Mouse (Mus musculus): Measurements from ENCODE around the gene Gm10471. TPM values are rescaled to one million over a fixed set of nuclear protein-coding genes. Genes with fewer than 3 reads are reported as not detected.
"Not testable (repeated sequence)": the region's sequence is repeated elsewhere in the genome, so short reads cannot be mapped to it uniquely, and the experiment has no call there.

Gene Gm10471
- total RNA-seq (2021) (not detected), polyA plus RNA-seq (2012; rRNA removed) (not detected in 2 replicates)
- long read RNA-seq: 0 reads

DNA sequence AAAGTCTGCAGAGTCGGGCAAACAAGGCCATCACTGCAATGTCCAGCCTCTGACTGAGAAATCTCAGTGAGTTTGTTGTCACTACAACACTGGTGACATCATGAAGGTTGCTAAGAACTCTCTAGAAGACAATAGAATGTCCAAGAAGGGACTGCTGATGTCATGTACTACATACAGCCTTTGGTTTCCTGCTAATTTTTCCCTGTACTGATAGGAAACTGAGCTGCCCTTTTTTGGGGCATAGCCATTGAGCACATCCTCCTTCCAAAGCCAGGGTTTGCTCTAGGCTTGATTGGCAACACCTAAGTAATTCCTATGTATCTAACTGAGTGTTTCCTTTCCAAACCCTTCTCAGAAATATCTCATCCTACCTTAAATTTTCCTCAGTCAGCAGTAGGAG is at the start of gene Gm10471:
Gm10471 (minus strand) TSS at position 101 of the 400 bp plus-strand sequence.
- H3K79me2 ChIP-seq (replicated peaks; ENCODE audit: control insufficient read depth, insufficient read depth, low read length); intact Hi-C loops (cut with DNase I); H3K36me3 ChIP-seq (ENCODE audit: control insufficient read depth, insufficient read depth, low read length); DNase-seq; H3K27me3 ChIP-seq (ENCODE audit: control insufficient read depth, insufficient read depth, low read length); H3K27ac ChIP-seq; H3K4me1 ChIP-seq (ENCODE audit: control insufficient read depth, insufficient read depth, low read length); H3K9ac ChIP-seq (ENCODE audit: low read depth, low read length); H3K4me3 ChIP-seq: not testable (repeated sequence)
- whole genome bisulfite sequencing: 58% methylated on average over 1 of the region's 1 CpGs

- H3K36me3 ChIP-seq (ENCODE audit: control insufficient read depth, insufficient read depth, low read length); DNase-seq; H3K27ac ChIP-seq; H3K4me1 ChIP-seq (ENCODE audit: control insufficient read depth, insufficient read depth, low read length); H3K4me3 ChIP-seq; intact Hi-C loops (cut with DNase I); H3K9ac ChIP-seq (ENCODE audit: low read depth, low read length); H3K79me2 ChIP-seq (replicated peaks; ENCODE audit: control insufficient read depth, insufficient read depth, low read length); H3K27me3 ChIP-seq (ENCODE audit: control insufficient read depth, insufficient read depth, low read length): not testable (repeated sequence)
- no CpG with 5 or more reads among the region's 3 CpGs for whole genome bisulfite sequencing
Observed at GRCm38 (mm10) chr5:26121321-26121720, 32.2 kb upstream of the Gm10471 start, which contains the start of gene Gm10220. Gm10220 (minus strand) TSS chr5:26121421.

DNA sequence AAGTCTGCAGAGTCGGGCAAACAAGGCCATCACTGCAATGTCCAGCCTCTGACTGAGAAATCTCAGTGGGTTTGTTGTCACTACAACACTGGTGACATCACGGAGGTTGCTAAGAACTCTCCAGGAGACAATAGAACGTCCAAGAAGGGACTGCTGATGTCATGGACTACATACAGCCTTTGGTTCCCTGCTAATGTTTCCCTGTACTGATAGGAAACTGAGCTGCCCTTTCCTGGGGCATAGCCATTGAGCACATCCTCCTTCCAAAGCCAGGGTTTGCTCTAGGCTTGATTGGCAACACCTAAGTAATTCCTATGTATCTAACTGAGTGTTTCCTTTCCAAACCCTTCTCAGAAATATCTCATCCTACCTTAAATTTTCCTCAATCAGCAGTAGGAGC is 16.2 kb upstream of the Gm10471 start, which contains the start of gene 5031410I06Rik:
5031410I06Rik (minus strand) TSS at position 101 of the 400 bp plus-strand sequence.
- H3K27ac ChIP-seq; H3K79me2 ChIP-seq (replicated peaks; ENCODE audit: control insufficient read depth, insufficient read depth, low read length); H3K27me3 ChIP-seq (ENCODE audit: control insufficient read depth, insufficient read depth, low read length); H3K4me3 ChIP-seq; intact Hi-C loops (cut with DNase I); H3K36me3 ChIP-seq (ENCODE audit: control insufficient read depth, insufficient read depth, low read length); H3K9ac ChIP-seq (ENCODE audit: low read depth, low read length); DNase-seq; H3K4me1 ChIP-seq (ENCODE audit: control insufficient read depth, insufficient read depth, low read length): not testable (repeated sequence)
- WGBS: no CpG with 5 or more reads among the region's 3 CpGs

DNA sequence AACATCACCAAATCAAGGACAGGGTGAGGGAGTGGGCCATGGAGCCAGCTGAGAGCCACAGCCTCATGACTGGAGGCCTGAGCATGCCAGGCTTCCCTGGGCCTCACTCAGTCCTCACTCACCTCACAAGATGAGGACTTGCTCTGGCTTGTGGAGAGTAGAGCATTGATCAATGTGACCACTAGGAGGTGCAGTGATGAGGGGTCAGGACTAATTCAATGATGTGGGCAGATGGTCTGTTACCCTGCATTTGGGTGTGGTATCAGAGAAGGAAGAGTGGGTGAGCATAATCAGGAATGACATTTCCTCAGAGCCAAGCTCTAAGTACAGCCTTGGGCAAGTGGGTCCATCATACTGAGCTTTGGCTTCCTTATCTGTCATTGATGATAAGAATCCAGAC is 10.1 kb downstream of the Gm10471 start:
- H3K36me3 ChIP-seq (ENCODE audit: control insufficient read depth, insufficient read depth, low read length); H3K27me3 ChIP-seq (ENCODE audit: control insufficient read depth, insufficient read depth, low read length); H3K27ac ChIP-seq; DNase-seq; H3K9ac ChIP-seq (ENCODE audit: low read depth, low read length); H3K4me3 ChIP-seq; H3K4me1 ChIP-seq (ENCODE audit: control insufficient read depth, insufficient read depth, low read length); H3K79me2 ChIP-seq (replicated peaks; ENCODE audit: control insufficient read depth, insufficient read depth, low read length); intact Hi-C loops (cut with DNase I): not testable (repeated sequence)

DNA sequence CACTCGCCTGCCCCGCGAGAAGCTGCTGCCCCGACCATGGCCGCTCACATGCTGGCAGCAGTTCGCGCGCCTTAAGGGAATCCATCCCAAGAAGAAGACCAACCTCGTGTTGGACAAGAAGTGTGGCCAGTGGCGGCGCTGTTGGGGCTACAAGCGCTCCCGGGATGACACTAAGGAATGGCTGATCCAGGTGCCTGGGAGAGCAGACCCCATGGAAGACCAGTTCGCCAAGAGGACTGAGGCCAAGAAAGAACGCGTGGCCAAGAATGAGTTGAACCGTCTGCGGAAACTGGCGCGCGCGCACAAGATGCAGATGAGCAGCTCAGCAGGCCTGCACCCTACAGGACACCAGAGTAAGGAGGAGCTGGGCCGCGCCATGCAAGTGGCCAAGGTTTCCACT is 18.4 kb downstream of the Gm10471 start:
- TF ChIP-seq CTCF (IDR thresholded peaks at IDR 0.05) (no peak), POLR2A (IDR thresholded peaks at IDR 0.05; ENCODE audit: insufficient read depth, low read depth, low read length) (no peak), EP300 (IDR thresholded peaks at IDR 0.05; ENCODE audit: insufficient read depth, low read depth, low read length) (no peak)

DNA sequence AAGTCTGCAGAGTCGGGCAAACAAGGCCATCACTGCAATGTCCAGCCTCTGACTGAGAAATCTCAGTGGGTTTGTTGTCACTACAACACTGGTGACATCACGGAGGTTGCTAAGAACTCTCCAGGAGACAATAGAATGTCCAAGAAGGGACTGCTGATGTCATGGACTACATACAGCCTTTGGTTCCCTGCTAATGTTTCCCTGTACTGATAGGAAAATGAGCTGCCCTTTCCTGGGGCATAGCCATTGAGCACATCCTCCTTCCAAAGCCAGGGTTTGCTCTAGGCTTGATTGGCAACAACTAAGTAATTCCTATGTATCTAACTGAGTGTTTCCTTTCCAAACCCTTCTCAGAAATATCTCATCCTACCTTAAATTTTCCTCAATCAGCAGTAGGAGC is 30.6 kb downstream of the Gm10471 start, which contains the start of gene Gm7347:
Gm7347 (minus strand) TSS at position 101 of the 400 bp plus-strand sequence.
- no CpG with 5 or more reads among the region's 2 CpGs for WGBS
- H3K79me2 ChIP-seq (replicated peaks; ENCODE audit: control insufficient read depth, insufficient read depth, low read length): not testable (repeated sequence)

More for the DNA sequence above, 18.4 kb downstream of the Gm10471 start:
- Histone ChIP-seq H3K27ac (no peak overlapping the region), H3K79me2 (replicated peaks; ENCODE audit: control insufficient read depth, insufficient read depth, low read length) (no peaks in the 10 kb centered on the region), H3K36me3 (ENCODE audit: control insufficient read depth, insufficient read depth, low read length) (no peaks in the 10 kb centered on the region), H3K9ac (ENCODE audit: low read depth, low read length) (no peak overlapping the region), H3K27me3 (ENCODE audit: control insufficient read depth, insufficient read depth, low read length) (no peaks in the 10 kb centered on the region), H3K4me1 (ENCODE audit: control insufficient read depth, insufficient read depth, low read length) (no peaks in the 10 kb centered on the region), H3K4me3 (no peak overlapping the region)
- no peak for DNase-seq
- intact Hi-C loops (cut with DNase I): no loop called here
- WGBS: 83% methylated on average over 24 of the region's 24 CpGs

DNA sequence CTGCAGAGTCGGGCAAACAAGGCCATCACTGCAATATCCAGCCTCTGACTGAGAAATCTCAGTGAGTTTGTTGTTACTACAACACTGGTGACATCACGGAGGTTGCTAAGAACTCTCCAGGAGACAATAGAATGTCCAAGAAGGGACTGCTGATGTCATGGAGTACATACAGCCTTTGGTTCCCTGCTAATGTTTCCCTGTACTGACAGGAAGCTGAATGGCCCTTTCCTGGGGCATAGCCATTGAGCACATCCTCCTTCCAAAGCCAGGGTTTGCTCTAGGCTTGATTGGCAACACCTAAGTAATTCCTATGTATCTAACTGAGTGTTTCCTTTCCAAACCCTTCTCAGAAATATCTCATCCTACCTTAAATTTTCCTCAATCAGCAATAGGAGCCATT is 49.6 kb downstream of the Gm10471 start, which contains the start of gene Speer4a:
Speer4a (minus strand) TSS at position 101 of the 400 bp plus-strand sequence.
- intact Hi-C loops (cut with DNase I); H3K27me3 ChIP-seq (ENCODE audit: control insufficient read depth, insufficient read depth, low read length); H3K79me2 ChIP-seq (replicated peaks; ENCODE audit: control insufficient read depth, insufficient read depth, low read length); H3K4me1 ChIP-seq (ENCODE audit: control insufficient read depth, insufficient read depth, low read length); H3K9ac ChIP-seq (ENCODE audit: low read depth, low read length); DNase-seq; H3K4me3 ChIP-seq; H3K36me3 ChIP-seq (ENCODE audit: control insufficient read depth, insufficient read depth, low read length); H3K27ac ChIP-seq: not testable (repeated sequence)
- whole genome bisulfite sequencing: 60% methylated on average over 2 of the region's 2 CpGs

More for the DNA sequence above, 30.6 kb downstream of the Gm10471 start, which contains the start of gene Gm7347:
- H3K27ac ChIP-seq; H3K4me1 ChIP-seq (ENCODE audit: control insufficient read depth, insufficient read depth, low read length); H3K27me3 ChIP-seq (ENCODE audit: control insufficient read depth, insufficient read depth, low read length); H3K36me3 ChIP-seq (ENCODE audit: control insufficient read depth, insufficient read depth, low read length); intact Hi-C loops (cut with DNase I); DNase-seq; H3K4me3 ChIP-seq; H3K9ac ChIP-seq (ENCODE audit: low read depth, low read length): not testable (repeated sequence)

Other genes with a start within 250 kb of the Gm10471 start
- gene Gm21663, start 146.9 kb downstream of the Gm10471 start, total RNA-seq (2021): not detected
- not detected in 2 replicates for gene Gm21663, start 146.9 kb downstream of the Gm10471 start, polyA plus RNA-seq (2012; rRNA removed)
- not detected for gene Gm21671, start 134.9 kb downstream of the Gm10471 start, total RNA-seq (2021)
- not detected in 2 replicates for gene Gm21671, start 134.9 kb downstream of the Gm10471 start, polyA plus RNA-seq (2012; rRNA removed)
- not detected for gene Gm21680, start 116.6 kb downstream of the Gm10471 start, total RNA-seq (2021)
- not detected in 2 replicates for gene Gm21680, start 116.6 kb downstream of the Gm10471 start, polyA plus RNA-seq (2012; rRNA removed)
- not detected for gene Gm21698, start 100.6 kb downstream of the Gm10471 start, total RNA-seq (2021)
- gene Gm21698, start 100.6 kb downstream of the Gm10471 start, polyA plus RNA-seq (2012; rRNA removed): not detected in 2 replicates
- gene Gm1979, start 84.5 kb downstream of the Gm10471 start, total RNA-seq (2021): not detected
- gene Gm1979, start 84.5 kb downstream of the Gm10471 start, polyA plus RNA-seq (2012; rRNA removed): not detected in 2 replicates
- not detected for gene Gm5862, start 66.4 kb downstream of the Gm10471 start, total RNA-seq (2021)
- not detected in 2 replicates for gene Gm5862, start 66.4 kb downstream of the Gm10471 start, polyA plus RNA-seq (2012; rRNA removed)
- not detected for gene Speer4a, start 49.7 kb downstream of the Gm10471 start, total RNA-seq (2021)
- not detected in 2 replicates for gene Speer4a, start 49.7 kb downstream of the Gm10471 start, polyA plus RNA-seq (2012; rRNA removed)
- not detected for gene Gm7347, start 30.7 kb downstream of the Gm10471 start, total RNA-seq (2021)
- gene Gm7347, start 30.7 kb downstream of the Gm10471 start, polyA plus RNA-seq (2012; rRNA removed): 0.06 TPM in 1 of 2 replicates, not detected in the other
- not detected for gene 5031410I06Rik, start 16.1 kb upstream of the Gm10471 start, total RNA-seq (2021)
- gene 5031410I06Rik, start 16.1 kb upstream of the Gm10471 start, polyA plus RNA-seq (2012; rRNA removed): not detected in 2 replicates
- gene Gm10220, start 32.1 kb upstream of the Gm10471 start, total RNA-seq (2021): not detected
- not detected in 2 replicates for gene Gm10220, start 32.1 kb upstream of the Gm10471 start, polyA plus RNA-seq (2012; rRNA removed)
- gene Gm7361, start 168.4 kb upstream of the Gm10471 start, total RNA-seq (2021): not detected
- gene Gm7361, start 168.4 kb upstream of the Gm10471 start, polyA plus RNA-seq (2012; rRNA removed): not detected in 2 replicates